Mouse (Mus musculus) adrenal gland, adult 10 weeks (tissue): ENCODE data around the gene Izumo2. TPM values are rescaled to one million over a fixed set of nuclear protein-coding genes. Genes with fewer than 3 reads are reported as not detected.

Source experiments
- polyA plus RNA-seq: library from polyadenylated mRNA; stranded (reverse); fragments of 350-450 nt; fragmentation: Illumina TruSeq; extraction: RNeasy Lipid Tissue Mini Kit (QIAGEN cat#74804); gene quantifications from one replicate; pipeline ENCODE4 v1.2.3, GENCODE M21; 2014; ENCODE audit warnings: low read depth, low replicate concordance

Gene Izumo2
- not detected for polyA plus RNA-seq

GRCm38 (mm10) chr7:44708574-44708973, at the start of gene Izumo2:
TSS of gene Izumo2 (plus strand) at chr7:44708742.

GRCm38 (mm10) chr7:44670803-44671202, 37.7 kb upstream of the Izumo2 start, which contains the start of gene Myh14:
TSS of gene Myh14 (minus strand) at chr7:44670843.

GRCm38 (mm10) chr7:44748101-44749044, 39.8 kb downstream of the Izumo2 start, which contains the start of gene Vrk3:
TSS of gene Vrk3 (plus strand) at chr7:44748413.

GRCm38 (mm10) chr7:44750950-44751349, 42.4 kb downstream of the Izumo2 start, which contains the start of gene Zfp473:
TSS of gene Zfp473 (minus strand) at chr7:44751050.

Other genes with a start within 250 kb of the Izumo2 start
- not detected for gene Aspdh, start 243.4 kb upstream of the Izumo2 start, polyA plus RNA-seq
- gene Josd2, start 240.8 kb upstream of the Izumo2 start, polyA plus RNA-seq = 1.7 TPM
- 1.6 TPM for gene Emc10, start 212.2 kb upstream of the Izumo2 start, polyA plus RNA-seq
- not detected for gene Fam71e1, start 212.2 kb upstream of the Izumo2 start, polyA plus RNA-seq
- 1.4 TPM for gene Mybpc2, start 184.1 kb upstream of the Izumo2 start, polyA plus RNA-seq
- gene Spib, start 176.7 kb upstream of the Izumo2 start, polyA plus RNA-seq = not detected
- gene Pold1, start 159.9 kb upstream of the Izumo2 start, polyA plus RNA-seq = not detected
- 3.0 TPM for gene Nr1h2, start 154.8 kb upstream of the Izumo2 start, polyA plus RNA-seq
- not detected for gene Napsa, start 136.4 kb upstream of the Izumo2 start, polyA plus RNA-seq
- gene Kcnc3, start 118.1 kb upstream of the Izumo2 start, polyA plus RNA-seq = 1.1 TPM
- gene Myh14, start 37.9 kb upstream of the Izumo2 start, polyA plus RNA-seq = not detected
- gene Vrk3, start 39.7 kb downstream of the Izumo2 start, polyA plus RNA-seq = 10.4 TPM
- gene Zfp473, start 42.3 kb downstream of the Izumo2 start, polyA plus RNA-seq = 0.52 TPM
- 4.8 TPM for gene Nup62, start 107.3 kb downstream of the Izumo2 start, polyA plus RNA-seq
- gene Il4i1, start 107.6 kb downstream of the Izumo2 start, polyA plus RNA-seq = not detected
- gene Atf5, start 107.9 kb downstream of the Izumo2 start, polyA plus RNA-seq = 7.3 TPM
- gene Akt1s1, start 140.2 kb downstream of the Izumo2 start, polyA plus RNA-seq = 3.8 TPM
- gene Tbc1d17, start 140.3 kb downstream of the Izumo2 start, polyA plus RNA-seq = 1.2 TPM
- gene Pnkp, start 148.4 kb downstream of the Izumo2 start, polyA plus RNA-seq = 1.7 TPM
- not detected for gene Ptov1, start 161.0 kb downstream of the Izumo2 start, polyA plus RNA-seq
- gene Med25, start 184.0 kb downstream of the Izumo2 start, polyA plus RNA-seq = 4.0 TPM
- gene Fuz, start 187.3 kb downstream of the Izumo2 start, polyA plus RNA-seq = 6.5 TPM
- gene Ap2a1, start 220.8 kb downstream of the Izumo2 start, polyA plus RNA-seq = 23.6 TPM
- gene Tsks, start 234.5 kb downstream of the Izumo2 start, polyA plus RNA-seq = not detected